Mouse (Mus musculus) midbrain, embryonic 16.5 days (tissue): ENCODE data around the gene Mgst3. TPM values are rescaled to one million over a fixed set of nuclear protein-coding genes. Genes with fewer than 3 reads are reported as not detected.

Experiments used
- ATAC-seq: fragments of 200-750 bp; cut with Nextera tagmentation; 2 replicates; pipeline ENCODE4 v1.8.0; 2017; ENCODE audit warnings: moderate TSS enrichment
- H3K27ac ChIP-seq: fragments of 300-500 bp; sonication (generic); 2 replicates; pipeline ENCODE4 v1.5.1; 2014; ENCODE audit warnings: mild to moderate bottlenecking, low read length, mixed read lengths
- H3K27me3 ChIP-seq: fragments of 300-500 bp; sonication (generic); 2 replicates; pipeline ENCODE4 v1.6.1; 2014; ENCODE audit warnings: low read depth, low read length, mixed read lengths; ENCODE audit not compliant: control insufficient read depth, insufficient read depth
- H3K36me3 ChIP-seq: fragments of 300-500 bp; sonication (generic); 2 replicates; pipeline ENCODE4 v1.6.1; 2014; ENCODE audit warnings: mild to moderate bottlenecking, low read length, moderate library complexity, mixed read lengths; ENCODE audit not compliant: control insufficient read depth, insufficient read depth
- H3K4me1 ChIP-seq: fragments of 300-500 bp; sonication (generic); 2 replicates; pipeline ENCODE4 v1.6.1; 2014; ENCODE audit warnings: mild to moderate bottlenecking, low read length, mixed read lengths; ENCODE audit not compliant: control insufficient read depth, insufficient read depth
- H3K4me2 ChIP-seq: fragments of 300-500 bp; sonication (generic); 2 replicates; pipeline ENCODE4 v1.6.1; 2014; ENCODE audit warnings: mild to moderate bottlenecking, low read length, mixed read lengths
- H3K4me3 ChIP-seq: fragments of 300-500 bp; sonication (generic); 2 replicates; pipeline ENCODE4 v1.5.1; 2014; ENCODE audit warnings: low read depth, mild to moderate bottlenecking, low read length, moderate library complexity, mixed read lengths
- H3K9ac ChIP-seq: fragments of 300-500 bp; sonication (generic); 2 replicates; pipeline ENCODE4 v1.6.1; 2014; ENCODE audit warnings: low read depth, low read length, mixed read lengths
- H3K9me3 ChIP-seq: fragments of 300-500 bp; sonication (generic); replicated peaks from 2 replicates; pipeline ENCODE4 v1.6.1; 2014; ENCODE audit warnings: mild to moderate bottlenecking, low read length, mixed read lengths; ENCODE audit not compliant: control insufficient read depth, poor library complexity, severe bottlenecking
- WGBS: fragments of 180-500 bp; shearing (Covaris S2); extraction: QIAGEN DNeasy Blood & Tissue Kit; methylation state at CpG from one replicate; pipeline ENCODE4 v1.1.7; 2014; 5-methylcytosine and 5-hydroxymethylcytosine counted together
- polyA plus RNA-seq: library from polyadenylated mRNA; unstranded; fragments of >200 nt; fragmentation: Nextera tagmentation; extraction: Ambion mirVana; gene quantifications from 2 replicates; pipeline ENCODE4 v1.2.1, GENCODE M21; 2015

The Mgst3 gene
- polyA plus RNA-seq, 1 experiment from 2014 or later, result 170 TPM

GRCm38 (mm10) chr1:167382763-167383162 lies 10.9 kb downstream of the Mgst3 start:
- H3K27me3 ChIP-seq, result no peaks in the 10 kb centered on the region
- no peak for ATAC-seq
- 79% methylated on average over 5 of the region's 5 CpGs for WGBS
- no peak overlapping the region for H3K27ac ChIP-seq
- H3K4me1 ChIP-seq, result no peaks in the 10 kb centered on the region
- H3K9me3 ChIP-seq, result no peaks in the 10 kb centered on the region
- H3K4me3 ChIP-seq, result no peak overlapping the region
- H3K4me2 ChIP-seq, result no peak overlapping the region
- H3K9ac ChIP-seq, result no peak overlapping the region
- no peaks in the 10 kb centered on the region for H3K36me3 ChIP-seq

- Histone ChIP-seq H3K4me1 (no peaks in the 10 kb centered on the region), H3K27me3 (no peaks in the 10 kb centered on the region), H3K9me3 (no peaks in the 10 kb centered on the region), H3K36me3 (no peaks in the 10 kb centered on the region), H3K4me3 (no peak overlapping the region), H3K4me2 (no peak overlapping the region), H3K27ac (no peak overlapping the region), H3K9ac (no peak overlapping the region)
- ATAC-seq, result no peak
- WGBS, result 90% methylated on average over 7 of the region's 7 CpGs
These were observed 11.3 kb downstream of the Mgst3 start for GRCm38 (mm10) chr1:167382316-167382715.

GRCm38 (mm10) chr1:167381050-167382015 lies 12.3 kb downstream of the Mgst3 start:
- no peak overlapping the region for H3K4me3 ChIP-seq
- no peaks in the 10 kb centered on the region for H3K27me3 ChIP-seq
- ATAC-seq, result no peak
- H3K9me3 ChIP-seq, result no peaks in the 10 kb centered on the region
- H3K4me1 ChIP-seq, result no peaks in the 10 kb centered on the region
- no peak overlapping the region for H3K27ac ChIP-seq
- no peaks in the 10 kb centered on the region for H3K36me3 ChIP-seq
- no peak overlapping the region for H3K9ac ChIP-seq
- WGBS, result 87% methylated on average over 8 of the region's 8 CpGs
- H3K4me2 ChIP-seq, result no peak overlapping the region

GRCm38 (mm10) chr1:167380223-167380622 lies 13.4 kb downstream of the Mgst3 start:
- Histone ChIP-seq H3K36me3 (0 out of 2 replicates have a peak, but pooled peaks cover 3% of the 10 kb centered on the region), H3K9ac (no peak overlapping the region), H3K4me2 (no peak overlapping the region), H3K4me1 (no peaks in the 10 kb centered on the region), H3K27ac (no peak overlapping the region), H3K4me3 (no peak overlapping the region), H3K9me3 (no peaks in the 10 kb centered on the region), H3K27me3 (no peaks in the 10 kb centered on the region)
- 81% methylated on average over 2 of the region's 2 CpGs for WGBS
- ATAC-seq, result no peak

- H3K9me3 ChIP-seq, result no peaks in the 10 kb centered on the region
- H3K27ac ChIP-seq, result no peak overlapping the region
- no peaks in the 10 kb centered on the region for H3K4me1 ChIP-seq
- H3K4me2 ChIP-seq, result no peak overlapping the region
- ATAC-seq, result no peak
- 57% methylated on average over 5 of the region's 5 CpGs for WGBS
- no peak overlapping the region for H3K9ac ChIP-seq
- H3K36me3 ChIP-seq, result 0 out of 2 replicates have a peak, but pooled peaks cover 3% of the 10 kb centered on the region
- no peak overlapping the region for H3K4me3 ChIP-seq
- no peaks in the 10 kb centered on the region for H3K27me3 ChIP-seq
These were observed 13.9 kb downstream of the Mgst3 start for GRCm38 (mm10) chr1:167379751-167380150.

GRCm38 (mm10) chr1:167378019-167378418 lies 15.6 kb downstream of the Mgst3 start:
- H3K4me1 ChIP-seq, result no peaks in the 10 kb centered on the region
- peaks cover 6% of the 10 kb centered on the region; the same call in 1 of the 2 replicates for H3K36me3 ChIP-seq
- H3K27me3 ChIP-seq, result no peaks in the 10 kb centered on the region
- H3K27ac ChIP-seq, result no peak overlapping the region
- no peak overlapping the region for H3K9ac ChIP-seq
- H3K4me2 ChIP-seq, result no peak overlapping the region
- 75% methylated on average over 6 of the region's 6 CpGs for whole genome bisulfite sequencing
- ATAC-seq, result no peak
- no peak overlapping the region for H3K4me3 ChIP-seq
- H3K9me3 ChIP-seq, result no peaks in the 10 kb centered on the region

- no peak overlapping the region for H3K4me2 ChIP-seq
- H3K27me3 ChIP-seq, result no peaks in the 10 kb centered on the region
- no peaks in the 10 kb centered on the region for H3K9me3 ChIP-seq
- no peak for ATAC-seq
- peaks cover 9% of the 10 kb centered on the region for H3K36me3 ChIP-seq
- no peak overlapping the region for H3K9ac ChIP-seq
- 55% methylated on average over 2 of the region's 2 CpGs for WGBS
- no peak overlapping the region for H3K27ac ChIP-seq
- no peak overlapping the region for H3K4me3 ChIP-seq
- no peaks in the 10 kb centered on the region for H3K4me1 ChIP-seq
These were observed 18.7 kb downstream of the Mgst3 start for GRCm38 (mm10) chr1:167374942-167375341.

GRCm38 (mm10) chr1:167374003-167374784 lies 19.4 kb downstream of the Mgst3 start:
- ATAC-seq, result no peak
- no peak overlapping the region for H3K9ac ChIP-seq

GRCm38 (mm10) chr1:167372739-167373138 lies 20.9 kb downstream of the Mgst3 start:
- Histone ChIP-seq H3K27me3 (no peaks in the 10 kb centered on the region), H3K36me3 (peaks cover 13% of the 10 kb centered on the region), H3K27ac (no peak overlapping the region), H3K4me1 (no peaks in the 10 kb centered on the region), H3K9ac (no peak overlapping the region), H3K9me3 (no peaks in the 10 kb centered on the region), H3K4me3 (no peak overlapping the region), H3K4me2 (no peak overlapping the region)
- 96% methylated on average over 7 of the region's 7 CpGs for WGBS
- ATAC-seq, result no peak

More at GRCm38 (mm10) chr1:167374003-167374784, 19.4 kb downstream of the Mgst3 start:
- Histone ChIP-seq H3K27me3 (no peaks in the 10 kb centered on the region), H3K4me1 (no peaks in the 10 kb centered on the region), H3K9me3 (no peaks in the 10 kb centered on the region), H3K4me2 (no peak overlapping the region), H3K4me3 (no peak overlapping the region), H3K27ac (no peak overlapping the region), H3K36me3 (peaks cover 12% of the 10 kb centered on the region)
- 22% methylated on average over 15 of the region's 15 CpGs for WGBS
